Mouse (Mus musculus): ENCODE results near the gene Nbas. TPM values are rescaled to one million over a fixed set of nuclear protein-coding genes. Genes with fewer than 3 reads are reported as not detected.

The Nbas gene
- polyA plus RNA-seq, 1 experiment from 2014 or later, result 14.6 TPM

DNA sequence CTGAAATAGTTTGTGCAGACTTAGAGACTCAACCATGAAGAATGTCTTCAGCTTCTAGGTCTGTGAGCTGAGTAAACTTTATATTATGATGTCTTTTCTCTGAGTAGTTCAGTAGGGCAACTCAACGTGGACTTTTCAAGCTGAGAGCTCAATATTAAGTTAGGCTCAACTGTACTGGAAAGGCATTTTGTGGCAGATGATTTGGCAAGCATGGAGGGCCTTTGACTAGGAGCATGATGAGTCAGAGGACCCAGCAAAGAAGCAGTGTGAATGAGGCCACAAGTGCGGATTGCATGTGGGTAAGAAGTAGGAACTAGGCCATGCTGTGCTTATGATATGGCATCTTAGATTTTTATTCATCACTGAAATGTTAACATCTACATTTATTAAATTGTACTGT, 205.9 kb downstream of the Nbas start:
- ATAC-seq (ENCODE audit: insufficient number of reproducible peaks, insufficient read depth, low FRiP score, low TSS enrichment, low read depth), result no peak
- Histone ChIP-seq H3K27ac (no peak overlapping the region), H3K36me3 (peaks cover 27% of the 10 kb centered on the region), H3K9ac (no peak overlapping the region), H3K4me2 (no peak overlapping the region), H3K27me3 (no peaks in the 10 kb centered on the region), H3K9me3 (no peaks in the 10 kb centered on the region), H3K4me3 (no peak overlapping the region), H3K4me1 (no peaks in the 10 kb centered on the region)
- 88% methylated on average over 2 of the region's 2 CpGs for WGBS

- no peak overlapping the region for H3K4me2 ChIP-seq
- ATAC-seq (ENCODE audit: insufficient number of reproducible peaks, insufficient read depth, low FRiP score, low TSS enrichment, low read depth), result no peak
- no peak overlapping the region for H3K27ac ChIP-seq
- H3K27me3 ChIP-seq, result no peaks in the 10 kb centered on the region
- no peak overlapping the region for H3K9ac ChIP-seq
- H3K4me1 ChIP-seq, result peaks cover 6% of the 10 kb centered on the region; the same call in 1 of the 2 replicates
- H3K4me3 ChIP-seq, result no peak overlapping the region
- 81% methylated on average over 7 of the region's 7 CpGs for WGBS
- peaks cover 16% of the 10 kb centered on the region; the same call in 1 of the 2 replicates for H3K36me3 ChIP-seq
- no peaks in the 10 kb centered on the region for H3K9me3 ChIP-seq
Measured at GRCm38 (mm10) chr12:13479163-13479562, 210.2 kb downstream of the Nbas start.

DNA sequence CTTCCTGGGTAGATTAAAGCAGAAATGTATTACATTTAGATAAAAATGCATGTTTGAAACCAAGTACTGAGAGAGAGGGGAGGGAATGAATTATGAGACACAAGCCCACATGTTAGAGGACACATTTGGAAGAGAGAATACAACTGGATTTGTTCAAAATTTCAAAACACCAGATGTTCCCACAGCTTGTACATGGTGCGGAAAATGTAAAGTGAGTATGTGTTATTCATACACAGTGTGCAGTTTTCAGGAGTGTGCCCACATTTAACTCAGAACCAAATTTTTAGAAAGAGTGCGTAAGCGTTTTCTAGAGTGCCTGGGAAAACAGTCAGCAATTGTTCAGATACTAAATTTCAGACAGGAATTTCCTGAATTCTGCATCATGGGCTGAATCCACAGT, 217.3 kb downstream of the Nbas start:
- peaks cover 8% of the 10 kb centered on the region; the same call in 1 of the 2 replicates for H3K36me3 ChIP-seq
- no peak overlapping the region for H3K27ac ChIP-seq
- H3K4me3 ChIP-seq, result no peak overlapping the region
- peaks cover 6% of the 10 kb centered on the region; the same call in 1 of the 2 replicates for H3K4me1 ChIP-seq
- H3K4me2 ChIP-seq, result no peak overlapping the region
- no peak for ATAC-seq (ENCODE audit: insufficient number of reproducible peaks, insufficient read depth, low FRiP score, low TSS enrichment, low read depth)
- WGBS, result 56% methylated on average over 3 of the region's 3 CpGs
- no peaks in the 10 kb centered on the region for H3K9me3 ChIP-seq
- H3K9ac ChIP-seq, result no peak overlapping the region
- no peaks in the 10 kb centered on the region for H3K27me3 ChIP-seq

- no peak overlapping the region for H3K9ac ChIP-seq
- ATAC-seq (ENCODE audit: insufficient number of reproducible peaks, insufficient read depth, low FRiP score, low TSS enrichment, low read depth), result no peak
Measured at GRCm38 (mm10) chr12:13497211-13497610, 228.3 kb downstream of the Nbas start.

DNA sequence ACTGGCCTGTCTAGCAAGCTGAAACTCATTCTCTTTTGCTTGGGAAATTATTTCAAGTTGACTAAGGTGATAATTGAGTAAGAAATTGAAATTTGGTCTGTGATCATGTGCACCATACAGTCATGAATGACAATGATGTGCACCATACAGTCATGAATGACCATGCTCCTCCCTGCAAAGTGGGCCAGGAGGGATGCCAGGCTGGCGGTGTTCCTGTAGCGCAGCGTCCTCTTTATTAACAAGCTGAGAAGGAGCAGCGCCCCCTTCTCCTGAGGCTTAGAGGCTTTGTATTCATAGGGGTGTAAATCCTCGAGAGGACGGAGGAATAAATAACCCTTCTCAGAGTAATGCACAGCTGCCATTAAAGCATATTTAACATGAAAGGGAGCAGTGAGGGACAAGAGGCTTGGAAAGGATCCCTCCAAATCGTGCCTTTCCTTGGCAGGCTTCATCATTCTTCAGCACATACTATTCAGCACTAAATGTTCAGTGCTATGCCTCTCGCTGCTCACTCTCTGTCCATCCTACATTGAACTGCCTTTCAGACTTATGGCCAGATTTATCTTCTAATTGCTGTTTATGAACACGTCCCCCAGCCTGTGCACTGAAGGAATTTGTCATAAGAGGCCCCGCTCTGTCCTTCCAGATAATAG, 230.4 kb downstream of the Nbas start:
- H3K4me1 ChIP-seq, result no peaks in the 10 kb centered on the region
- H3K36me3 ChIP-seq, result no peaks in the 10 kb centered on the region
- 86% methylated on average over 10 of the region's 10 CpGs for WGBS

More at GRCm38 (mm10) chr12:13497211-13497610, 228.3 kb downstream of the Nbas start:
- H3K4me1 ChIP-seq, result no peaks in the 10 kb centered on the region
- H3K9me3 ChIP-seq, result no peaks in the 10 kb centered on the region
- 86% methylated on average over 6 of the region's 6 CpGs for WGBS
- H3K27me3 ChIP-seq, result no peaks in the 10 kb centered on the region
- no peak overlapping the region for H3K4me2 ChIP-seq
- no peaks in the 10 kb centered on the region for H3K36me3 ChIP-seq
- no peak overlapping the region for H3K27ac ChIP-seq
- H3K4me3 ChIP-seq, result no peak overlapping the region

DNA sequence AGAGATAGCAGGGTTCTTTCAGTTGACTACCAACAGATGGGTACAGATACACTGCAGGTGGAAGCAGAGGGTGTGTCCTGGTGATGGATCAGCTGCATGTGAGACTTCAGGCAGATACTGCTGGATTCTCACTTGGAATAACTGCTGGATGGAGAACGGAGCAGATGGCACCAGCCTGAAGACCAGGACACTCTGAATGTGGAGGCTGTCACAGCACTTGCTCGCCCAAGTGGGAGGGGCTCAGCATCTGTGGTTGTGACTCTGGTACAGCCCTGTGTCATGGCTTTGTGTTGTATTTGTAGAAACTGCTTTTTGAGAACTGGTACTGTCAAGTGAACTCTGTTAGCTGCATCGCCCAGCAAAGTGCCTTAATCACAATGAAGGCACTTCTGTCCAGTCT, 231.3 kb downstream of the Nbas start:
- Histone ChIP-seq H3K9ac (no peak overlapping the region), H3K27ac (no peak overlapping the region), H3K9me3 (no peaks in the 10 kb centered on the region), H3K4me1 (no peaks in the 10 kb centered on the region), H3K4me3 (no peak overlapping the region), H3K36me3 (no peaks in the 10 kb centered on the region), H3K4me2 (no peak overlapping the region), H3K27me3 (no peaks in the 10 kb centered on the region)
- WGBS, result 92% methylated on average over 3 of the region's 3 CpGs
- ATAC-seq (ENCODE audit: insufficient number of reproducible peaks, insufficient read depth, low FRiP score, low TSS enrichment, low read depth), result no peak

More for the DNA sequence above, 230.4 kb downstream of the Nbas start:
- Histone ChIP-seq H3K9ac (no peak overlapping the region), H3K9me3 (no peaks in the 10 kb centered on the region), H3K4me3 (no peak overlapping the region), H3K4me2 (no peak overlapping the region), H3K27ac (no peak overlapping the region), H3K27me3 (no peaks in the 10 kb centered on the region)
- no peak for ATAC-seq (ENCODE audit: insufficient number of reproducible peaks, insufficient read depth, low FRiP score, low TSS enrichment, low read depth)

GRCm38 (mm10) chr12:13504771-13505444, 236.0 kb downstream of the Nbas start:
- H3K4me1 ChIP-seq, result no peaks in the 10 kb centered on the region
- no peak overlapping the region for H3K9ac ChIP-seq
- WGBS, result 49% methylated on average over 5 of the region's 5 CpGs
- H3K4me3 ChIP-seq, result no peak overlapping the region
- H3K27ac ChIP-seq, result no peak overlapping the region
- no peaks in the 10 kb centered on the region for H3K9me3 ChIP-seq
- no peaks in the 10 kb centered on the region for H3K36me3 ChIP-seq
- H3K4me2 ChIP-seq, result no peak overlapping the region
- no peak for ATAC-seq (ENCODE audit: insufficient number of reproducible peaks, insufficient read depth, low FRiP score, low TSS enrichment, low read depth)
- no peaks in the 10 kb centered on the region for H3K27me3 ChIP-seq

DNA sequence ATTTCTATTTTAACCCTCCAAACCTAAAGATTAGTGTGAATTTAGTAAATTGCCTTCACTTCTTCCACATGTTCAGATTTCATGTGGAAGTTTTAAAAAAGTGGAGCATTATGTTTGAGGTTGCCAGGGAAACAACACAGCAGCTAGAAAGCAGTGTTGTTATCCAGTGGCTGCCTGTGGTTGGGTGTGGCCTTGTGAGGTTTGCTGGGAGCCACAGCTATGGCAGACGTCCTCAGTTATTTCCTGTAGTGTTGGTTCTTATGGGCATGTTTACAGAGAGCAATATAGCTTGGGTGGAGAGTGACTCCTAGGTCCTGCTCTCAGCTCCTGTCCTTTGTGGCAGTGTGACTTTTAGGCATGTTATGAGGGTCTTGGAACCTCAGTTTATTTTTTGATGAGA, 249.1 kb downstream of the Nbas start:
- H3K9ac ChIP-seq, result no peak overlapping the region
- H3K9me3 ChIP-seq, result no peaks in the 10 kb centered on the region
- H3K4me3 ChIP-seq, result no peak overlapping the region
- H3K4me2 ChIP-seq, result no peak overlapping the region
- no peaks in the 10 kb centered on the region for H3K4me1 ChIP-seq
- H3K27me3 ChIP-seq, result no peaks in the 10 kb centered on the region
- H3K27ac ChIP-seq, result no peak overlapping the region
- H3K36me3 ChIP-seq, result peaks cover 35% of the 10 kb centered on the region
- no peak for ATAC-seq (ENCODE audit: insufficient number of reproducible peaks, insufficient read depth, low FRiP score, low TSS enrichment, low read depth)
- 22% methylated on average over 1 of the region's 1 CpGs for WGBS

DNA sequence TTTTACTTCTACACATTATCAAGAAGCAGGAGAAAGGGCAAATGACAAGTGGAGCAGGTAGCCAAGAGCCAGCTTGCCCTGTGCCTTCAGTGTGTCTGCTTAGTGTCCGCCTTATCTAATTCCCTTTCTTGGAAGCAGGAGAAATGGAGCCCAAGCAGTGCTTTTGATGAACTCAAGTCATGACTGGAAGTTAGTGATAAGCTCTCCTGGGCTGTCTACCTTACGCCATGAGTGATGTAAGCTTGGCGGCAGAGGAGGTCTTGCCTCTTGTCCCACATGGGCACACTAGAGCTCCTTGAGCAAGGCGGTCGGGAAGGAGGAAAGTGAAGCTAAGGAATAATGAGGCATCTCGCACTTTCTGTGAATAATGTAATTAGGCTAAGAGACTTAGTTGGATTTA, 250.5 kb downstream of the Nbas start:
- H3K9ac ChIP-seq, result no peak overlapping the region
- no peak for ATAC-seq (ENCODE audit: insufficient number of reproducible peaks, insufficient read depth, low FRiP score, low TSS enrichment, low read depth)
- H3K27me3 ChIP-seq, result no peaks in the 10 kb centered on the region
- peaks cover 32% of the 10 kb centered on the region for H3K36me3 ChIP-seq
- H3K27ac ChIP-seq, result no peak overlapping the region
- no peak overlapping the region for H3K4me2 ChIP-seq
- H3K4me1 ChIP-seq, result no peaks in the 10 kb centered on the region
- H3K4me3 ChIP-seq, result no peak overlapping the region
- H3K9me3 ChIP-seq, result no peaks in the 10 kb centered on the region
- 95% methylated on average over 6 of the region's 6 CpGs for WGBS

DNA sequence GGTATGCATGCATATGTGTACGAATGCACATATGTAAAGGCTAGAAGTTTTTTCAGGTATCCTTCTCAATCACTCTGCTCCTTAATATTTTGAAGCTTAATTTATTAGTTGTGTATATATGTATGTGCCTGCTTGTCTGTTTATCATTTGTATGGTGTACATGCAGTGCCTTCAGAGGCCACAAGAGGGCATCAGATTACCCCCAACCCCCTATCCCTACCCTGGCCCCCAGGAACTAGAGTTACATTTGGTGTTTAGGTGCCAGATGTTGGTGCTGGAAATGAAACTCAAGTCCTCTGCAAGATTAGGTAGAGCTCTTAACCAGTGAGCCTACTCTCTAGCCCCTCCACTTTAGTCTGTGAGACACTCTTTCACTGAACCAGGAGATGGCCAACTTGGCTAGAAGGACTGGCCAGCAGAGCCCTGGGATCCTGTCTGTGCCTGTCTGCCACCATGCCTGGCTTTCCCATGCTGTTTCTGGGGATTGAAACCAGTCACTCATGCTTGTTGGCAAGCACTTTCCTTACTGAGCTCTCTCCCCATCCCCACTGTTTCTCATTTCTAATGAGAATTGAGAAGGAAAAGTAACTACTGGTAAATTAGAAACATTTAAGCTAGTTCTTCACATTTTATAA, 263.9 kb downstream of the Nbas start:
- H3K27ac ChIP-seq, result no peak overlapping the region
- no peak overlapping the region for H3K4me3 ChIP-seq
- H3K4me2 ChIP-seq, result no peak overlapping the region
- H3K36me3 ChIP-seq, result peaks cover 10% of the 10 kb centered on the region; the same call in 1 of the 2 replicates
- H3K9me3 ChIP-seq, result no peaks in the 10 kb centered on the region
- H3K27me3 ChIP-seq, result no peaks in the 10 kb centered on the region
- 77% methylated on average over 1 of the region's 1 CpGs for WGBS
- no peak for ATAC-seq (ENCODE audit: insufficient number of reproducible peaks, insufficient read depth, low FRiP score, low TSS enrichment, low read depth)
- H3K9ac ChIP-seq, result no peak overlapping the region
- no peaks in the 10 kb centered on the region for H3K4me1 ChIP-seq

- Histone ChIP-seq H3K9ac (no peak overlapping the region), H3K4me2 (no peak overlapping the region), H3K27ac (no peak overlapping the region), H3K36me3 (peaks cover 10% of the 10 kb centered on the region; the same call in 1 of the 2 replicates), H3K4me3 (no peak overlapping the region), H3K9me3 (no peaks in the 10 kb centered on the region), H3K27me3 (no peaks in the 10 kb centered on the region), H3K4me1 (no peaks in the 10 kb centered on the region)
- WGBS, result 90% methylated on average over 4 of the region's 4 CpGs
- ATAC-seq (ENCODE audit: insufficient number of reproducible peaks, insufficient read depth, low FRiP score, low TSS enrichment, low read depth), result no peak
Measured at GRCm38 (mm10) chr12:13539171-13539570, 270.2 kb downstream of the Nbas start.

- Histone ChIP-seq H3K36me3 (no peaks in the 10 kb centered on the region), H3K27me3 (no peaks in the 10 kb centered on the region), H3K9ac (no peak overlapping the region), H3K27ac (no peak overlapping the region), H3K4me1 (no peaks in the 10 kb centered on the region), H3K9me3 (no peaks in the 10 kb centered on the region), H3K4me3 (no peak overlapping the region), H3K4me2 (no peak overlapping the region)
- ATAC-seq (ENCODE audit: insufficient number of reproducible peaks, insufficient read depth, low FRiP score, low TSS enrichment, low read depth), result no peak
- WGBS, result 71% methylated on average over 5 of the region's 5 CpGs
Measured at GRCm38 (mm10) chr12:13543806-13544205, 274.9 kb downstream of the Nbas start.

All from embryonic facial prominence, embryonic 13.5 days (tissue).